Mouse (Mus musculus): ENCODE data around the gene Fuom.
"Not testable (repeated sequence)": the region's sequence is repeated elsewhere in the genome, so short reads cannot be mapped to it uniquely, and the experiment has no call there.

The Fuom gene

DNA sequence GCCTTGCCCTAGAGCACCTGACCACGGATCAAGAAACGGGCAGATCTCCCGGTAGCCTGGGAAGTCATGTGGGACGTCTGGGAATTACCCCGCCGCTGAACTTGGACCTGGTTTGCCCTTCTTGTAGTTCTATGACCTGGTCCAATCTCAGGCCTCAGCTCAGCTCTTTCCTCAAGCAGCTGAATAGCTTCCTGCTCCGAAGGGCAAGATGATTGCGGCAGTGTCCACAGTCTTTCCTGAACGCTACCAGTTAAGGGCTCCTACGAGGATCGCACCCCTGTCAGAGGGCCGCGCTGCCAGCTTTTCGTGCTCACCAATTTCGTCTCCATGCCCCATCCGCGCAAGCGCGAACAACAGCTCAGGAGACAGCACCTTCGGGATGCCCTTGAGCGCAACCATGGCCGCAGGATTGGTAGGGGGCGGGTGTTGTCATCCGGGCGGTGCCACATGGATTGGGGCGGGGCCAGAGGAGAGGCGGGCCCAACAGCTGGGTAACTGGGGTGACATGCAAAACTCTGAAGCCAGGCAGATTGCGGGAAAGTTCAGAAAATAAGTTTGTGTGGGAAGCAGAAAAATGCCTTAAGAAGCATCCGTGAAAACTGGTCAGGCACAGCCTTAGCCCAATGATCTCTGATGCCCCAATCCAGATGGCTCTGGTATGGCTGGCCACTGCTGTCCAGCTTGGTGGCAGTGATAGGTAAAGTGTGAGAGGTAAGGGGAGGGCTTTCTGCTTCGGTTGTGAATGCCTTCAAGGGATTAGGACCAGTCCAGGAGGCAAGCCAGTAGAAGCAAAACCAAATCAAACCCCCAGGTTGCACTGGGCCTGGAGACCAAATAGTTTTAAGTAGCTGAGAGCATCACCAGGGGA, at the start of gene Fuom:
Fuom (minus strand) TSS at position 449 of the 868 bp plus-strand sequence.
- peak; percentile 89 for DNase-seq

DNA sequence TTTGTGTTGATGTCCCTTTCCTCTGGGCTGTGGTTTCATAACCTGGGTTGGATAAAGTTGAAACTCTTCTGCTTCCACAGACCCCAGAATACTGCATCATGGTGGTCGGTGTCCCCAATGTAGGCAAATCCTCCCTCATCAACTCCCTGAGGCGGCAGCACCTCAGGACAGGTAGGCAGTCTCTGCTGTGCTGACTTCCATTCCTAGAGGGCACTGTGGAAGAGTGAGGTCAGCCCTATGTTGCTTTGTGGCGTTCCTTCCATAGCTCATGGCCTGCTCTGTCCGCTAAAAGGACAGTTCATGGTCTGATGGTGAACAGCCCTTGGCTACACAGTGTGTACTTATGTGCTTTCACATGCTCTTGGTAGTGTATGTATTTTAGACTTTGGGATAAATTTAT, 42.3 kb upstream of the Fuom start:
- DNase-seq: no peak

DNA sequence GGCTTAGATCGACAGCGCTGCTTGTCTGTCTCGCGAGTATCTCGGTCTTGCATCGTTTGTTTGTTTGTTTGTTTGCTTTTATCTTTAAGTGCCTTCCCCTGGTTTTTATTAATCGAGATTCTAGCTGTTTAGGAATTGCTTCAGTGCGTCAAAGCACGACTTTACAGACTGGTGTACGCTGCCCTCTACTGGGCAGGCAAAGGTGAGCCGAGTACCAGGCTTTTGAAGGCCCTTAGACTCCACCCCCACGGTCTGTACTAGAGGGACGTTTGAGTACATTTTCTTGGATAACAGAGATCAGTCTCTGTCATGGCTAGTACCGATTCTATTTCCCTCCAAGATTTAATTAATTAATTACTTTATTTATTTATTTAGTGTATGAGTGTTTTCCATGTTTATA, 39.1 kb upstream of the Fuom start:
- peak; percentile 63 for DNase-seq

DNA sequence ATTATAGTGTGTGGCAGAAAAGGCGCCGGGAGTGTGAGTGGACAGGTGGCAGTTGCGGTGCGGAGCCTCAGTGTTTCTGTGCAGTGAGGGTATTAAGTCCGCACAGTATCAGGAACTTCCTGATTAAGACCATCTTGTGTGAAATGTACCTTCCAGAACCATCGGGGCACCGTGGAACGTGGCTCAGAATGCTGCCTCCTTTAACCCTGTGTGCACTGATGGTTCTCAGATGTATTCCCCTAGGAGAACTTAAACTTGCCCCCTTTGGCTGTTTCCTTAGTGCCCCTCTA, 35.7 kb upstream of the Fuom start:
- DNase-seq: no peak

- DNase-seq: peak; percentile 96
These were observed 35.1 kb upstream of the Fuom start, which contains the start of gene Mtg1 for GRCm38 (mm10) chr7:140137135-140138020. Gene Mtg1 (plus strand): TSS chr7:140137564.

DNA sequence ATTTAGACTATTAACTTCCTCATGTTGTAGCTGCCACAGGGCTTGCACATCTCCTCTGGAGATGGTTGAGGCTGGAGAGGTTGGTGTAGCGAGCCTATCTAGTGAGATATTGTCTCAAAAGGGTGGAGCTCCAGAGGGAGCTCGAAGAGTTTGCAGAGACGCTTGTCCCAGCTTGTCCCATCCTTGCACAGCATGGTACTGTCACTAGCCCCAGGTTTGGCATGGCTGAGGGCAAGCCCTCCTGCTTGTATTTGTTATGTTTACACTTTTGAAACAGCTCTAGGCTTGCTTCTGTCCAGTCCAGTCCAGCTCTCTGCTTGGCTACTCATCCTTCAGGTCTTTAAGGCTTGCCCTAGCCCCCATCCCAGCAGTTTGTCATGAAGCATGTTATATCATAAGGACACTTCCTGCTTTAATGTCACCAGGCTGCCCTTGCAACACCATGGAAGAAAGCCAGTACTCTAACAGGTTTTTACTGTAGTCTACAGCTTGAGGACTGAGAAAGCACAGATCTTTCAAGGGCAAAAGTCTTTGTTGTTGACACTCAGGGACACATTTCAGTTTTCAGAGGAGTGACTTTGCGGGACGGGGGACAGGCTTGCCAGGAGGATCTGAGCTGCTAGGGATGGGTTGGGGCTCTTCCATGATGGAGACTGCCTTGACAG, 33.0 kb upstream of the Fuom start:
- DNase-seq: no peak

DNA sequence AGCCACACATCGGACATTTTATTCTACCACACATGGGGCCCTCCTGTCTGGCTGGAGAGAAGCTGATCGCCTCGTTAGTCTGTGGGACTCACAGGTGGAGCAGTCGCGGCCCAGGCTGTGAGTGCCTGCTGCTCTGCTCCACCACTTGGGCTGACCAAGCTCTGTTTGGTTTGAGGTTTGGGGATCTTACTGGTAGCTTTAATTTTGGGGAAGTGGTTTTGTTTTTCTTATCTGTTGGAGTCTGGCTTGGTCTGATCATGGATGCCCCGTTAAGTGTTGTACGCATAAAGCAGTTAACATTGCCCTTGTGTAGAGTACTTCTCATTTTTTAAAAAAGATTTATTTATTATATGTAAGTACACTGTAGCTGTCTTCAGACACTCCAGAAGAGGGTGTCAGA, 31.8 kb upstream of the Fuom start:
- not testable (repeated sequence) for DNase-seq

DNA sequence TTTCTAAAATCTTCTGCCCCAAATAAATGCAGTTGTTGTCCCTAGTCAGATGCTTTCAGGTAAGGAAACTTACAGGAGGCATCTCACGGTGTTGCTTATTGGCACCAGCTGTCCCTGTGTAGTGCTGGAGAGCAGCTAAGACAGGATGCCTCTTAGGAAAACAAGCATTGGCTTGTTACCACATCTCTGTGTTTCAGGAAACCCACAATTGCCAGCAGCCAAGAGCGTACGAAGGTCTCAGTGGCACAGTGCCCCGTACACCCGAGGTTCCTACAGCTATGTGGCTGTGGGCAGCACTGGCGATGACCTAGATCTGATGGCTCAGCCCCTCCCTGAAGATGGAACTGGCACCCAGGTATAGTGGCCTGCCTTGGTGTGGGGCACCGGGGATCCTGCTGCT, 29.9 kb upstream of the Fuom start:
- DNase-seq: not testable (repeated sequence)

- DNase-seq: no peak
These were observed 25.7 kb upstream of the Fuom start for GRCm38 (mm10) chr7:140127911-140128310.

DNA sequence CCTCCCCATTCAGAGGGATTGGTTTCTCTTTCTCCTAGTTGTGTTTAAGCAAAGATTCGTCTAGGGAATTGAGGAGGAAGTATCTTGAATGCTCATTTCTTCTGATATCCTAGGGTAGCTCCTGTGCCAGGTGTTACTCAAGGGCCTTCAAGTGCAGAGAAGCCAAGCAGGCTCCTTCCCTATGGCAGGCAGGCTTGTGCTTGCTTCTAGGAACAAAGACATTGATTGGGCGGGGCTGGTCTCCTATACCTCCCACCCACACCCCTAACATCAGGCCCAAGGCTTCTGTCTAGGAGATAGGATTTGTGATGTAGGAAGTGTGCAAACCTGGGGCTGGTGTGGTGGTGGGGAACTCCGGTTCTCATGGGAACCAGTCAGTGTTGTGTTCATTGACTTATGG, 24.7 kb upstream of the Fuom start:
- DNase-seq: no peak

- no peak for DNase-seq
These were observed 23.7 kb upstream of the Fuom start for GRCm38 (mm10) chr7:140126022-140126350.

DNA sequence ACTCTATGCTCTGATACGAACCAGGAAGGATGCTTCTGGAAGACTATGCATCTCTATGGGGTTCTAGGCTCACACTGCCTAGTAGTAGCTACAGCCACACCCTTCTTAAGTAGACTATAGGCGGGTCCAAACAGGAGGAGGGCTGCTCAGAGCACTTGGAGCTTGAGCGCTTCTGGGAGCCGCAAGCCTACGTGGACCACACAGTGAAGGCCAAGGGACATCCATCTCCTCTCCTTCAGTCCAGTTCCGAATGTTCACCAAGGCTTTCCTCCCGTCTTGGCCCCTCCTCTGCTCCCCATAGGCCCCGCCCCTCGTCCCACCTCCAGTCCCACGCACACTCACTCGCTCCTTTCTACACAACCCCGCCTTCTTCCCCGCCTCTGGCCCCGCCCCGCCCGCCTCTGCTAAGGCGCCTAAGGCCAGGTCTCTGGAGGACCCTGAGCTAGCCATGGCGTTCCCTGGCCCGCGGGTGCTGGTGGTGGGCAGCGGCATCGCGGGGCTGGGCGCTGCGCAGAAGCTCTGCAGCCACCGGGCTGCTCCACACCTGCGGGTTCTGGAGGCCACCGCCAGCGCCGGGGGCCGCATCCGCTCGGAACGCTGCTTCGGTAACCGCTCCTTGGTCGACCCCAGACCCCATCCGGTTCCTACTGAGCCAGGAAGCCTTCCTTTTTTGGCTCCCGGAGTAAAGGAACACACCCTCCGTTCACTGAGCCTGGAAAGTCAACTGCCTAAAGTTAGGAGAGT, 23.2 kb upstream of the Fuom start:
- peak; percentile 94 for DNase-seq

DNA sequence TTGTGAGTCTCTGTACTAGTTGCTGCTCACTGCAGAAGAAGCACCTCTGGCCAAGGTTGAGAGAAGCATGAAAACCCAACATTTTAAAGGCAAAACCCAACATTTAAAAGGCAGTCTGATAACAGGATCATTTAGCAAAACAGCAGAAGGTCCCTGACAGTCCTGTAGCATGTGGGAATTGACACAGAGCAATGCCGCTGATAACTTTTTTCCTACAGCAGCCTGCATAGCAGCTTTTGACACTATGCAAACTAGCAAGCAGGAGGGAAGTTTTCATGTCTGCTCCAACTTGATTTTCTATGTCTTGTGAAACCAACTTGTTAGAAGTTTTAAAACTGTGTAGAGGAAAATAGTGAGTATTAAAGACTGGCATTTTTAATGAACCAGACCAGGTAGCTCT, 22.1 kb upstream of the Fuom start:
- DNase-seq: no peak

DNA sequence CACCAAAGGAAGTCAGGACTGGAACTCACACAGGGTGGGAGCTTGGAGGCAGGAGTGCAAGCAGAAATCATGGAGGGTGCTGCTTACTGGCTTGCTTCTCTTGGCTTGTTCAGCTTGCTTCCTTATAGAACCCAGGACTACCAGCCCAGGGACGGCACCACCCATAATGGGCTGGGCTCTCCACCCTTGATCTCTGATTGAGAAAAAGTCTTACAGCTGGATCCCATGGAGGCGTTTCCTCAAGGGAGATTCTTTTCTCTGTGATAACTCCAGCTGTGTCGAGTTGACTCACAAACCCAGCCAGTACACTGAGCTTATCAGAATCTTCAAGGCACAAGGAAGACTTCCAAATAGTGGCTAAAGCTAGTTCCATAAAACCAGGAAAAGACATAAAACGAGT, 20.5 kb upstream of the Fuom start:
- DNase-seq: no peak

GRCm38 (mm10) chr7:140121338-140121910, 19.2 kb upstream of the Fuom start:
- DNase-seq: no peak

DNA sequence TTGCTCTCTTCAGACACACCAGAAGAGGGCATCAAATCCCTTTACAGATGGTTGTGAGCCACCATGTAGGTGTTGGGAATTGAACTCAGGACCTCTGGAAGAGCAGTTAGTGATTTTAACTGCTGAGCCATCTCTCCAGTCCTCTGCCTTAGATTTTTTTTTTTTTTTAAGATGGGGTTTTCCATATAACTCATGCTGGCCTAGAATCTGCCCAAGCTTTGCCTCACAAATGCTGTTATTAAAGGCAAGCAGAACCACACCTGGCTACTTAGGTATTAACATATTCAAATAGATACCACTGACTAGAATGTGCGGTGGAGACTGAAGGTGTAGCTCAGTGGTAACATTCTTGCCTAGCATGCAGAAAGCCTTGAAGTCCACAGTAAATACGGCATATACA, 18.2 kb upstream of the Fuom start:
- no peak for DNase-seq

DNA sequence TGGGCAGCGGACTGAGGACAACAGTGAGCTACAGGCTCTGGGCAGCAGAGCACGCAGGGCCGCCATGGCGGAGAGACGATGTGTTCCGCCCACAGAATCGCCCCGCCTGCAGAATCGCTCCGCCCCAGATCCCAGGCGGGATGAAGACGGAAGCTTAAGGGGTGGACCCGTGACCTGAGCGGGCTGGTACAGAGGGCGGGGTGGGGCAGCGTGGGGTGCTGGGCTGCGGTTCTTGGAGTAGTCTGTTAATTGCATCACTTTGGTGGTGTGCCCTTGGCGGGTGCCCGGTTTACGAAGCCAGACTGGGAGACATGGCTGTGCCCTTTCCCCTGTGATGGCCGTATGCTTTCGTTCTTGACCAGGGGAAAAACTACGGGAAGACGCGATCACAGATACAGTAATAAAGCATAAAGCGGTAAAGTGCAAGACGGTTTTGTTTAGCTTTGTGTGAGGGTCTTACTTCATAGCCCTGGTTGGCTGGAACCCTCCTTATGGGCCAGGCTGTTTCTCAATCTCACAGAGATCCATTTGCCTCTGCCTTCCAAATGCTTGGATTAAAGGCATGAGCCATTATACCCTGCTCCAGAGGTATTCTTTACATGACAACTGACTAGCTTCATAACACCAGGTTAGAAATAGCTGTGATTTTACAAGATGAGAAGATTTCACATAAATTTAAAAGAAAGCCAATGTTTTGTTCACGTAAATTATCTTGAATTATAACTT, 14.3 kb upstream of the Fuom start, which contains the start of gene Echs1:
Echs1 (minus strand) TSS at position 148 of the 726 bp plus-strand sequence.
- peak; percentile 88 for DNase-seq

GRCm38 (mm10) chr7:140115583-140116328, 13.5 kb upstream of the Fuom start, which contains the start of gene Paox:
Gene Paox (plus strand): TSS chr7:140115799.
- no peak for DNase-seq

DNA sequence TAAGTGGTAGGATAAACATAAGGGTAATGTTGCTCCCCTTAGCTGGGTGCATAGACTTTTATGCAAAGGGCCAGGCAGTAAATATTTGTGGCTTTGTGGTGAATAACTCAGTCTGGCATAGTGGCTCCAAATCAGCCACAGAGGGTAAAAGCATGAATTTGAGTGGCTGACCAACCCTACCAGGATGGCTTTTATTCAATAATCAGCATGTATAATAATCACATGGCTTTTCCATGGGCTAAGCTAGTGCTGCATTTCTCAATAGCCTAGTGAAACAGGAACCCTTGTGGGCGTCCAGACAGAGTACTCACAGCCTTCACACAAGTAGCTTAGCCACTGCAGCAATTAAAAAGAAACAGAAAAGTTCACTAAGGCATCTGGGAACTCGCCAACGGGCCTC, 9.7 kb upstream of the Fuom start:
- DNase-seq: no peak

DNA sequence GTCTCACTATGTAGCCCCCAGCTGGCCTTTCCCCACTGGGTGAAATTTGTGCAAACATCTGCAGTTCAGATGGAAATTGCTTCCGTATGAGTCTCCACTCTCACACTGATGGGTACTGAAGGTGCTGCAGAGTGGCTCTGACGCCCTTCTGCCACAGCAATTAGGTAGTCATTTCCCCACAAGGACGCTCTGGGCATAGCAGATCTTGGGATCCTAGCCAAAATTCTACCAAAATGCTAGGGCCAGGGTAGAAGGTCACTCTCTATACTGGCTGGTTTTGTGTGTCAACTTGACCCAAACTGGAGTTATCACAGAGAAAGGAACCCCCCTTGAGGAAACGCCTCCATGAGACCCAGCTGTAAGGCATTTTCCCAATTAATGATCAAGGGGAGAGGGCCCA, 1.8 kb upstream of the Fuom start:
- no peak for DNase-seq

DNA sequence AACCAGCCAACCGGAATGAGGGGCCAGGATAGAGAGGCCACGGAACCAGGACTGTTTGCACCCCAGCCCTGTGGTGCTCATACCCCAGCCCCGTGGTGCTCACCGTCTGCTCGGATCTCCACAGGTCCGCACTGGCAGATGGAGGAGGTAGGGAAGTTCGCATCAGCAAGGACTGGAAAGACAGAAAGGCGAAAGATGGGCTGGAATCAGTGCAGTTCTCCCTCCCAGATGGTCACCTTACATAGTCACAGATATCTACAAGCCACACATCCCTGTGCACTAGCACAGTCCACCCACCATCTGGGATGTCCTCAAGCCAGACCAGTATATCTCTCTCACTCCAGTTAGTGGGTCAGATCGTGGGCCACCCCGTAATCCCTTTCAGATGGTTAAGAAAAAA, 743 bp downstream of the Fuom start:
- DNase-seq: peak; percentile 42

Measured in cerebellum, adult 11-12 months (tissue).